Mouse (Mus musculus) large intestine, adult 2 months (tissue): ENCODE results near the gene Klf16. TPM values are rescaled to one million over a fixed set of nuclear protein-coding genes. Genes with fewer than 3 reads are reported as not detected.
A peak's percentile ranks its signal among the peaks of the same experiment; 100 is the strongest.

ENCODE experiments used
- DNase-seq: peaks from one replicate; pipeline ENCODE4 v3.0.0-alpha.2; 2012; ENCODE audit warnings: low read depth, low spot score
- WGBS: fragments of 180-500 bp; shearing (Covaris S2); methylation state at CpG from one replicate; pipeline ENCODE4 v1.1.7; 2018; 5-methylcytosine and 5-hydroxymethylcytosine counted together
- polyA plus RNA-seq: library from polyadenylated mRNA; depleted of rRNA; stranded (reverse); fragments of >200 nt; gene quantifications from 2 replicates; pipeline ENCODE4 v1.2.3, GENCODE M21; 2012; rRNA removed

Klf16 gene
- polyA plus RNA-seq, 1 experiment, result 12.8 TPM

- 89% methylated on average over 21 of the region's 21 CpGs for WGBS
- no peak for DNase-seq
Measured at GRCm38 (mm10) chr10:80549279-80549678, 27.8 kb downstream of the Klf16 start.

GRCm38 (mm10) chr10:80548428-80549006 lies 28.6 kb downstream of the Klf16 start:
- DNase-seq, result no peak
- WGBS, result 73% methylated on average over 10 of the region's 10 CpGs

DNA sequence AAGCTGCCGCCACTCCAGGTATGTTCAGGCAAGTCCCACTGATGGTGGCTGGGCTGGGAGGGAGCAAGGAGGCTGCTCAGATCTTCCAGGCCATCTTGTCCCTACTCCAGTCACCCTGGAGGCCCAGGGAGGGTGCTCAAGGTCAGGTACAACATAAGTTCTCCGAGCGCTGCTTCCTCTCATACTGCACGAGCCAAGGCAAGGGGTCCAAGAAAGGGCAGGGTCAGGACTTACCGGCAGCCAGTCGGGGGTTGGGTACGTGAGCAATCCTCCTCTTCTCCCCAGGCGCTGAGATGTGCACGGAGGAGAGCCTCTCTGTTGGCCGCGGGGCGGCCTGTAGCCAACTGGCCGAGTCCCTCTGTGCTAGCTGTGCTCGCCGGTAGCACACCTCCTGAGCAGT lies 29.6 kb downstream of the Klf16 start:
- DNase-seq, result no peak
- 91% methylated on average over 15 of the region's 15 CpGs for WGBS

- no peak for DNase-seq
- WGBS, result 89% methylated on average over 4 of the region's 4 CpGs
Measured at GRCm38 (mm10) chr10:80546945-80547344, 30.2 kb downstream of the Klf16 start.

DNA sequence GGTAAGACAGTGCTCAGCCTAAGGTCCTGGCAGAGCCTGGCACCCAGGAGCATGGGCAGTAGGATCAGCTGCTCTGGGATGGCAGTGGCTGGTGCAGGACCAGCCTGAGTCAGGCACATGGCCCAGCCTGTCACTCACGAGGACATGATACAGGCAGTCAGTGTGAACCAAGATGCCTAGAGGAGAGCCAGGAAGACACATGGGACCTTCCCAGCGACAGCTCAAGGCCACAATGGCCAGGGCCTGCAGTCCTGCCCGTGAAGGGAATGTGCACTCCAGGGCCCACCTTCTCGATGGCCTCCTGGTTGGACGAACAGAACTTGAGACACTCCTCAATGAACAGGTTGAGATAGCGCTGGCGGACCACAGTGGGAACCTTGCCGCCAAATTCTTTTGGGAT lies 31.5 kb downstream of the Klf16 start:
- no peak for DNase-seq
- WGBS, result 86% methylated on average over 8 of the region's 8 CpGs

DNA sequence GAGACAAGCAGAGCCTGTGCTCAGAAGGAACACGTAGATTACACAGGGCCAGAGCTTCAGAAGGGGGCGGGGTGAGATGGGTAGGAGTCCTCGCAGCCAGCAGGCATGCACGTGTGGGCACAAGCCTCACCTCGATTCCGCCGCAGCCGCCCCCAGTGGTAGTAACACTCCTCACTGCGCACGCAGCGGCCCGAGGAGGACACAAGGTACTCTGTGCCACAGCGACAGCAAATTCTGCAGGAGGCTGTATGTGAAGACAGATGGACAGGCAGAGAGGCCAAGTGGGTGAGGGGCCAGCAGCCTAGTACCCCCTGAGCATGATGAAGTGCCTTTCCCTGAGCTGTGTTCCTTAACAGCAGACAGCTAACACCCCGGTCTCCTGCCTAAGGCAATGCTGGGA lies 33.2 kb downstream of the Klf16 start:
- no peak for DNase-seq
- WGBS, result 94% methylated on average over 14 of the region's 14 CpGs

- no peak for DNase-seq
- 44% methylated on average over 4 of the region's 5 CpGs for WGBS
Measured at GRCm38 (mm10) chr10:80539493-80539892, 37.6 kb downstream of the Klf16 start.

GRCm38 (mm10) chr10:80538710-80539394 lies 38.3 kb downstream of the Klf16 start, which contains the start of gene Atp8b3:
Gene Atp8b3 (minus strand): TSS chr10:80539124.
- DNase-seq, result peak; percentile 57
- WGBS, result 3% methylated on average over 30 of the region's 30 CpGs

DNA sequence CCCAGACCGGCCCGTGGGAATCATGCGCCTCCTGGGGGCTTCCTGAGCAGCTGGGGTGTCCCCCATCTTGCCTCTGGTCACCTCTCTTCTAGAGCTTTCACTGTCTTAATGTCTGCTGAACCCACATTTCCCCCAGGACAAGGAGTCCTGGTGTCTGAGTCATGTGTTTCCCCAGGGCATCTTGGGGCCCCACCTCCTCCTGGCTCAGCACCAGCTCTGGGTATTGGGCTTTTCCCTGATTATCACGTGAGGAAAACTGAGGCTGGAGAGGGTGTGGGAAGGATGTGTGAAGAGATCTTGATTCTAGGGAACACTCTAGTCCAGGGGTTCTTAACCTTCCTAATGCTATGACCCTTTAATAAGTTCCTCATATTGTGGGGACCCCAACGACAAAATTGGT lies 38.9 kb downstream of the Klf16 start:
- no peak for DNase-seq
- 51% methylated on average over 5 of the region's 5 CpGs for WGBS

- WGBS, result 16% methylated on average over 13 of the region's 13 CpGs
- DNase-seq, result no peak
Measured at GRCm38 (mm10) chr10:80535711-80536110, 41.4 kb downstream of the Klf16 start.

DNA sequence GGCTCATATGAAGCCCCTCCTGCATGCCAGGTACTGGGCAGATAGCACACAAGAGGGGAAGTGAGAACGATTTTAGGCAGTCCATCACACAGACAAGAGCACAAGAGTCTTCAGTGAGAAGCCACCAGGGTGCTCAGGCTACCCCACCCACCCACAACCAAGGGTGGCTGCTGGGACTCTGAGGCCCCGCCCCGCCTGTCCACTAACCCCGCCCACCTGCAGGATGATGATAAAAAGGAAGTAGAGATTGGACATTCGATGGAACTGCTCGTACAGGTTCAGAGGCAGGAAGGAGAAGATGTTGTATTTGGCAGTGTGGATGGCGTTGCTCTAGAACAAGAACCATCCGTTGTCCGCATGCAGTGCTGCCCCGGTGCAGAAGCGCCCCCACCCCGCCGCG lies 42.0 kb downstream of the Klf16 start:
- 4% methylated on average over 14 of the region's 14 CpGs for WGBS
- DNase-seq, result no peak

DNA sequence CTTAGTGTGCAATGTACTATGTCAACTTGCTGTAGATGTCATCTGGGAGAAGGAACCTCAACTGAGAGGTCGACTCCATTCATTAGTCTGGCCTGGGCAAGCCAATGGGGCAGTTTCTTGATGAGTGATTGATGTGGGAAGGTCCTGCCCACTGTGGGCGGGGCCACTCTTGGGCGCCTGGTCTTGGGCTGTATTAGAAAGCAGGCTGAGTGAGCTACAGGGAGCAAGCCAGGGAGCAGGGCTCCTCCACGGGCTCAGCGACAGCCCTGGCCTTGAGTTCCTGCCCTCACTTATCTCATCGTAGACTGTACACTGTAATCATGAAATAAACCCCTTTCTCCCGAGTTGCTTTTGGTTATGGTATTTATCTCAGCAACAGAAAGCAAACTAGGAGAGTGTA lies 43.4 kb downstream of the Klf16 start:
- 12% methylated on average over 7 of the region's 7 CpGs for WGBS
- DNase-seq, result no peak

DNA sequence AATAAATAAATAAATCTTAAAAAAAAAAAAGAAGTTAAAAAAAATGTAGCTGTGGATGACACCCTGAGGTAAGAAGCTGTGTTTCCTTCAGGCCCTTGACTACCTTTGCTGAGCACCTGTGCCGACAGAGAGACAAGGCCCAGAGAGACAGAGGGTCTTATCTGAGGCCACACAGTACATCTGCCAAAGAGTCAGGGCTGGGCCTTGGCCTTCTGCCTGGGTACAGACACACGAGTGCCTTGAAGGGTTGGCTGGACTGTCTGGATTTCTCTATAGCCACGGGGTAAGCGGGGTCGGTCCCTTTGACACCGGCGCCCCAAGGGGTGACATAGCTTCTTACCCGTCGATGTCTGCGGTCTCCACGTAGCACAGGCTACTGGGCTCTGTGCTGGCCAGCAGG lies 44.3 kb downstream of the Klf16 start:
- no peak for DNase-seq
- WGBS, result 81% methylated on average over 11 of the region's 11 CpGs

GRCm38 (mm10) chr10:80526172-80526571 lies 50.9 kb downstream of the Klf16 start:
- no peak for DNase-seq
- WGBS, result 25% methylated on average over 9 of the region's 9 CpGs

DNA sequence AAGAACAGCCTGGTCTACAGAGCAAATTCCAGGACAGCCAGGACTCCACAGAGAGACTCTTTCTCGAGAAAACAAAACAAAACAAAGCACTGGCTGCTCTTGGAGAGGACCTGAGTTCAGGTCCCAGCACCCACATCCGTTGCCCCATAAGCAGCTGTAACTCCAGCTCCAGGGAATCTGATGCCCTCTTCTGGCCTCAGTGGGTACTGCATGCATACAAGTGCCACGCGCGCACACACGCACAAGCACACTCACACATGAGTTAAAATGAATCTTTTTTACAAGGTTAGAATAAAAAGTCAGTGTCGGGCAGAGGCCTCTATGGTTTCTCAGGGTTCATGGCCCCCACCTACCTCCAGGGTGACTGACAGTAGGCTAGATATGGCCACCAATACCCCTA lies 53.8 kb downstream of the Klf16 start:
- DNase-seq, result no peak
- WGBS, result 94% methylated on average over 7 of the region's 7 CpGs

- DNase-seq, result no peak
Measured at GRCm38 (mm10) chr10:80519287-80519686, 57.8 kb downstream of the Klf16 start.

More at GRCm38 (mm10) chr10:80519287-80519686, 57.8 kb downstream of the Klf16 start:
- WGBS, result 70% methylated on average over 2 of the region's 2 CpGs

Other genes starting within 250 kb of the Klf16 start
- 8.2 and 15.5 TPM in 2 replicates for gene Pcsk4, start 247.8 kb downstream of the Klf16 start, polyA plus RNA-seq
- 50.1 and 127 TPM in 2 replicates for gene Reep6, start 247.4 kb downstream of the Klf16 start, polyA plus RNA-seq
- 40.5 and 73.6 TPM in 2 replicates for gene Adamtsl5, start 228.9 kb downstream of the Klf16 start, polyA plus RNA-seq
- gene Plk5, start 220.9 kb downstream of the Klf16 start, polyA plus RNA-seq, result 0.68 and 2.8 TPM in 2 replicates
- 5.7 and 7.6 TPM in 2 replicates for gene Mex3d, start 189.7 kb downstream of the Klf16 start, polyA plus RNA-seq
- 104 and 116 TPM in 2 replicates for gene Mbd3, start 177.8 kb downstream of the Klf16 start, polyA plus RNA-seq
- gene Uqcr11, start 170.5 kb downstream of the Klf16 start, polyA plus RNA-seq, result 2,454 and 2,475 TPM in 2 replicates
- gene Tcf3, start 143.7 kb downstream of the Klf16 start, polyA plus RNA-seq, result 60.2 and 76.9 TPM in 2 replicates
- gene Onecut3, start 82.5 kb downstream of the Klf16 start, polyA plus RNA-seq, result 0.09 and 0.19 TPM in 2 replicates
- 0.03 TPM in 1 of 2 replicates, not detected in the other for gene Atp8b3, start 38.2 kb downstream of the Klf16 start, polyA plus RNA-seq
- 35.4 and 42.4 TPM in 2 replicates for gene Rexo1, start 15.8 kb downstream of the Klf16 start, polyA plus RNA-seq
- 214 and 233 TPM in 2 replicates for gene Abhd17a, start 13.0 kb upstream of the Klf16 start, polyA plus RNA-seq
- 129 and 145 TPM in 2 replicates for gene Scamp4, start 25.6 kb upstream of the Klf16 start, polyA plus RNA-seq
- gene Adat3, start 25.6 kb upstream of the Klf16 start, polyA plus RNA-seq, result 11.8 and 14.6 TPM in 2 replicates
- 3.5 and 3.7 TPM in 2 replicates for gene Gm49322, start 28.7 kb upstream of the Klf16 start, polyA plus RNA-seq
- 184 and 212 TPM in 2 replicates for gene Csnk1g2, start 45.5 kb upstream of the Klf16 start, polyA plus RNA-seq
- gene Btbd2, start 79.8 kb upstream of the Klf16 start, polyA plus RNA-seq, result 49.0 and 56.2 TPM in 2 replicates
- gene Mknk2, start 100.8 kb upstream of the Klf16 start, polyA plus RNA-seq, result 112 and 121 TPM in 2 replicates
- 39.2 and 40.8 TPM in 2 replicates for gene Mob3a, start 124.7 kb upstream of the Klf16 start, polyA plus RNA-seq
- gene Izumo4, start 124.9 kb upstream of the Klf16 start, polyA plus RNA-seq, result 22.8 and 30.0 TPM in 2 replicates
- gene Ap3d1, start 164.9 kb upstream of the Klf16 start, polyA plus RNA-seq, result 75.1 and 109 TPM in 2 replicates
- 20.0 and 29.6 TPM in 2 replicates for gene Dot1l, start 177.9 kb upstream of the Klf16 start, polyA plus RNA-seq
- 26.8 and 30.3 TPM in 2 replicates for gene Sf3a2, start 220.9 kb upstream of the Klf16 start, polyA plus RNA-seq
- gene Plekhj1, start 221.3 kb upstream of the Klf16 start, polyA plus RNA-seq, result 50.7 and 54.0 TPM in 2 replicates
- gene Amh, start 227.9 kb upstream of the Klf16 start, polyA plus RNA-seq, result 0.63 and 0.96 TPM in 2 replicates
- gene Jsrp1, start 236.2 kb upstream of the Klf16 start, polyA plus RNA-seq, result not detected in 2 replicates
- 980 and 1,000 TPM in 2 replicates for gene Oaz1, start 249.3 kb upstream of the Klf16 start, polyA plus RNA-seq